Mouse (Mus musculus): Measurements from ENCODE around the gene Uvrag. TPM values are rescaled to one million over a fixed set of nuclear protein-coding genes. Genes with fewer than 3 reads are reported as not detected.

The Uvrag gene
- polyA plus RNA-seq, 2 experiments, result 9.8 to 16.2 TPM

- no peak for TF ChIP-seq POLR2A (IDR thresholded peaks at IDR 0.05; ENCODE audit: borderline replicate concordance, extremely low read depth, insufficient read depth, insufficient read length)
- Histone ChIP-seq H3K4me3 (replicated peaks; ENCODE audit: low read length) (no peak overlapping the region), H3K9ac (ENCODE audit: low read depth, low read length, severe bottlenecking) (no peak overlapping the region), H3K27ac (replicated peaks; ENCODE audit: low read depth, low read length) (no peak overlapping the region), H3K4me2 (replicated peaks; ENCODE audit: low read depth, low read length, severe bottlenecking) (no peak overlapping the region), H3K36me3 (ENCODE audit: control insufficient read depth, insufficient read depth, low read length) (no peaks in the 10 kb centered on the region), H3K9me3 (ENCODE audit: control insufficient read depth, low read length) (no peaks in the 10 kb centered on the region), H3K27me3 (ENCODE audit: control insufficient read depth, insufficient read depth, low read length) (no peaks in the 10 kb centered on the region), H3K4me1 (ENCODE audit: control insufficient read depth, insufficient read depth, low read length) (peaks cover under 1% of the 10 kb centered on the region)
- WGBS, result 68% methylated on average over 7 of the region's 7 CpGs
- ATAC-seq (ENCODE audit: low FRiP score, low read depth) (no peak), DNase-seq (ENCODE audit: low spot score) (no peak)
Observed at GRCm38 (mm10) chr7:99025265-99025664, 115.7 kb downstream of the Uvrag start.

GRCm38 (mm10) chr7:99024791-99025190, 116.2 kb downstream of the Uvrag start:
- Histone ChIP-seq H3K4me2 (replicated peaks; ENCODE audit: low read depth, low read length, severe bottlenecking) (no peak overlapping the region), H3K9ac (ENCODE audit: low read depth, low read length, severe bottlenecking) (no peak overlapping the region), H3K27ac (replicated peaks; ENCODE audit: low read depth, low read length) (no peak overlapping the region), H3K9me3 (ENCODE audit: control insufficient read depth, low read length) (no peaks in the 10 kb centered on the region), H3K4me3 (replicated peaks; ENCODE audit: low read length) (no peak overlapping the region), H3K36me3 (ENCODE audit: control insufficient read depth, insufficient read depth, low read length) (no peaks in the 10 kb centered on the region), H3K27me3 (ENCODE audit: control insufficient read depth, insufficient read depth, low read length) (no peaks in the 10 kb centered on the region), H3K4me1 (ENCODE audit: control insufficient read depth, insufficient read depth, low read length) (peaks cover 3% of the 10 kb centered on the region)
- DNase-seq (ENCODE audit: low spot score) (no peak), ATAC-seq (ENCODE audit: low FRiP score, low read depth) (no peak)
- no peak for TF ChIP-seq POLR2A (IDR thresholded peaks at IDR 0.05; ENCODE audit: borderline replicate concordance, extremely low read depth, insufficient read depth, insufficient read length)
- WGBS, result 82% methylated on average over 6 of the region's 6 CpGs

- Histone ChIP-seq H3K9ac (ENCODE audit: low read depth, low read length, severe bottlenecking) (no peak overlapping the region), H3K4me2 (replicated peaks; ENCODE audit: low read depth, low read length, severe bottlenecking) (no peak overlapping the region), H3K36me3 (ENCODE audit: control insufficient read depth, insufficient read depth, low read length) (no peaks in the 10 kb centered on the region), H3K27ac (replicated peaks; ENCODE audit: low read depth, low read length) (no peak overlapping the region), H3K27me3 (ENCODE audit: control insufficient read depth, insufficient read depth, low read length) (no peaks in the 10 kb centered on the region), H3K9me3 (ENCODE audit: control insufficient read depth, low read length) (no peaks in the 10 kb centered on the region), H3K4me1 (ENCODE audit: control insufficient read depth, insufficient read depth, low read length) (peaks cover 3% of the 10 kb centered on the region), H3K4me3 (replicated peaks; ENCODE audit: low read length) (no peak overlapping the region)
- WGBS, result 97% methylated on average over 3 of the region's 3 CpGs
- TF ChIP-seq POLR2A (IDR thresholded peaks at IDR 0.05; ENCODE audit: borderline replicate concordance, extremely low read depth, insufficient read depth, insufficient read length), result no peak
- DNase-seq (ENCODE audit: low spot score), result no peak
- no peak for ATAC-seq (ENCODE audit: low FRiP score, low read depth)
Observed at GRCm38 (mm10) chr7:99023931-99024330, 117.0 kb downstream of the Uvrag start.

- no peak for ATAC-seq (ENCODE audit: low FRiP score, low read depth)
- Histone ChIP-seq H3K27me3 (ENCODE audit: control insufficient read depth, insufficient read depth, low read length) (no peaks in the 10 kb centered on the region), H3K9me3 (ENCODE audit: control insufficient read depth, low read length) (no peaks in the 10 kb centered on the region), H3K4me3 (replicated peaks; ENCODE audit: low read length) (no peak overlapping the region), H3K4me2 (replicated peaks; ENCODE audit: low read depth, low read length, severe bottlenecking) (no peak overlapping the region), H3K27ac (replicated peaks; ENCODE audit: low read depth, low read length) (no peak overlapping the region), H3K36me3 (ENCODE audit: control insufficient read depth, insufficient read depth, low read length) (no peaks in the 10 kb centered on the region), H3K4me1 (ENCODE audit: control insufficient read depth, insufficient read depth, low read length) (0 out of 2 replicates have a peak, but pooled peaks cover 3% of the 10 kb centered on the region), H3K9ac (ENCODE audit: low read depth, low read length, severe bottlenecking) (no peak overlapping the region)
- no peak for DNase-seq (ENCODE audit: low spot score)
- 19% methylated on average over 4 of the region's 4 CpGs for WGBS
- TF ChIP-seq POLR2A (IDR thresholded peaks at IDR 0.05; ENCODE audit: borderline replicate concordance, extremely low read depth, insufficient read depth, insufficient read length), result no peak
Observed at GRCm38 (mm10) chr7:99021277-99021676, 119.7 kb downstream of the Uvrag start.

- ATAC-seq (ENCODE audit: low FRiP score, low read depth), result no peak
- Histone ChIP-seq H3K4me1 (ENCODE audit: control insufficient read depth, insufficient read depth, low read length) (peaks cover 13% of the 10 kb centered on the region), H3K27ac (replicated peaks; ENCODE audit: low read depth, low read length) (no peak overlapping the region), H3K4me2 (replicated peaks; ENCODE audit: low read depth, low read length, severe bottlenecking) (no peak overlapping the region), H3K4me3 (replicated peaks; ENCODE audit: low read length) (no peak overlapping the region), H3K27me3 (ENCODE audit: control insufficient read depth, insufficient read depth, low read length) (no peaks in the 10 kb centered on the region), H3K9ac (ENCODE audit: low read depth, low read length, severe bottlenecking) (no peak overlapping the region), H3K36me3 (ENCODE audit: control insufficient read depth, insufficient read depth, low read length) (no peaks in the 10 kb centered on the region), H3K9me3 (ENCODE audit: control insufficient read depth, low read length) (no peaks in the 10 kb centered on the region)
- TF ChIP-seq POLR2A (IDR thresholded peaks at IDR 0.05; ENCODE audit: borderline replicate concordance, extremely low read depth, insufficient read depth, insufficient read length), result no peak
- DNase-seq (ENCODE audit: low spot score), result no peak
- 44% methylated on average over 4 of the region's 4 CpGs for WGBS
Observed at GRCm38 (mm10) chr7:99020353-99020752, 120.6 kb downstream of the Uvrag start.
